Mouse (Mus musculus): Measurements from ENCODE around the gene Def6.

DNA sequence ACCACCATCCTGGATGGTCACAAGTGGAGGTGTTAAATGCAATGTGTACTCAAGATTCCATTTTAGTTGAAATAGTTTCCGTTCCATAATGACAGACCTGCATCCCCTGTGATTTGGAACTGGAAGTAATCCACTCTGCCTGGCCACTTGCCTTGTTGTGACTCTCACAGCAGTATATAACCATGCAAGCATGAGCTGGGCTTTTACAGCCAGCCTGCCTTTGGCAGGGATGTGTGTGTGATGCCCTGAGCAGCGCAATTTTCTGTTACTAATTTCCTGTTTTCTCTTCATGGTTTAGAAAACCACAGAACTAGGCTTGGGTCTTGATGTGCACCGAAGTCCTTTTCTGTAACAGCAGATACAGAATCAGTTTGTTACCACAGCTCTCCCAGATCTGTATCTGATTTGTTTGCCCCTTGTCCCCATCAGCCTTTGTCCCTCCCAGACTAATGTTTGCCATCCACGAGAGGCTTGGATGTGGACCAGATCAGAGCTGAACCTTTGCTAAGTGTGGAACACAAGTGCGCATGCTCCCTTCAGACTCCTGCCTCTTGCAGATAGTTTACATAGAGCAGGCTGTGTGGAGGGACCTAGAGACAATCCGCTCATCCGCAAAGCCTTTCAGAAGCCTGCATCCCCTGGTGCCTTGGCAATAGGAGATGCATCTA is 22.5 kb upstream of the Def6 start:
- TF ChIP-seq CTCF (conservative IDR thresholded peaks at IDR 0.05; ENCODE audit: low read length) (no peak), POU5F1 (IDR thresholded peaks at IDR 0.05; ENCODE audit: borderline replicate concordance, low read length) (no peak), NANOG (IDR thresholded peaks at IDR 0.05; ENCODE audit: borderline replicate concordance, low read length) (no peak)
